Mouse (Mus musculus): ENCODE measurements at regions not wholly inside any gene's neighbourhood (a gene's known extent, or its start where the extent isn't known, plus 50 kb on each side); places are given as distances from the start of the nearest gene placed in this dataset.

DNA sequence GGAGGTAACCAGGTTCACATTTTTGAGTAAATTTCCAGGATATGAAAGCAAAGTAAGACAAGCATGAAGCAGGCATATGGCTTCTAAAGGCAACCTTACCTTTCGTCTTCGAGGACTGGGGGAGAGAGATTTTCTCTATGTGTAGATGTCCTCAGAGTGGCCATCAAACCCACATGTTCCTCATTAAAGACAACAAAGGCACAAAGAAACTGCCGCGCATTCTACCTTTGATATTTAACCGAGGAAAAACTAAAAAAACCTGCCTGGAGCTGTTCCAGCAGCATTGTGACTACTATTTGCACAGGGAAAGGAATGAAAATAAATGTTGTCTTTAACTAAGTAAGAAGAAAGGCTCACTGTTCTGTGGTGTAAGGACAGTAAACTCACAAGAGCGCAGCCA, 102.7 kb downstream of the Pabpc6 start:
- TF ChIP-seq POLR2A (IDR thresholded peaks at IDR 0.05; ENCODE audit: insufficient read depth, low read length) = no peak
- no peak for TF ChIP-seq EP300 (IDR thresholded peaks at IDR 0.05; ENCODE audit: insufficient read depth, low read depth, low read length)

Data from ES-Bruce4 (cell line).